Mouse (Mus musculus) monocyte, adult 5-6 weeks (primary cell): Measurements from ENCODE around the gene Jag2. TPM values are rescaled to one million over a fixed set of nuclear protein-coding genes. Genes with fewer than 3 reads are reported as not detected.
A peak's percentile ranks its signal among the peaks of the same experiment; 100 is the strongest.

Experiments
- ATAC-seq: fragments of 153-309, 156-312 bp; replicated peaks from 2 replicates; pipeline ENCODE4 v1.8.0; 2017; ENCODE audit warnings: mild to moderate bottlenecking; ENCODE audit not compliant: low TSS enrichment, insufficient number of reproducible peaks, severe bottlenecking, poor library complexity, low FRiP score
- total RNA-seq: library from RNA; stranded (forward); fragments of 200-1000, 200-491, 200-594 nt; gene quantifications from 3 replicates; pipeline ENCODE4 v1.2.3, GENCODE M21; 2017

The Jag2 gene
- total RNA-seq, 1 experiment from 2014 or later: 3.4 TPM

DNA sequence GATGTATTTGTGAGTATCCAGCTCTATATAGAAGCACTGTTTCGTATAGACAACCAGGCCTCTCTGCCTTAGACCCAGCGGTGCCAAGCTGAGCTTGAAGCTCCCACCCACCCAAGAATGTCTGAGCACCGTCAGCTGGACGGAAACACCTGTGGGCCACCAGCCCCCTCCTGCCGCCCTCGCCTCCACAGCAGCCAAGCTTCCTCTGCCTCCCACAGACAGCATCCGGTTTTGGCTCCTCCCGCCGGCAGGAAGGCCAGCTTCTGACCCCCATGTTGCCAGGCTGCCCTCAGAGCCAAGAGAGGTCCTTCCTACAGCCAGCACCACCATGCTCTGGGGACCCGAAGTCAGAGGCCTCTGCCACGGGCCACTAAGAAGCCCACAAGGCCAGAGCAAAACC, 15.0 kb downstream of the Jag2 start:
- ATAC-seq: no peak

DNA sequence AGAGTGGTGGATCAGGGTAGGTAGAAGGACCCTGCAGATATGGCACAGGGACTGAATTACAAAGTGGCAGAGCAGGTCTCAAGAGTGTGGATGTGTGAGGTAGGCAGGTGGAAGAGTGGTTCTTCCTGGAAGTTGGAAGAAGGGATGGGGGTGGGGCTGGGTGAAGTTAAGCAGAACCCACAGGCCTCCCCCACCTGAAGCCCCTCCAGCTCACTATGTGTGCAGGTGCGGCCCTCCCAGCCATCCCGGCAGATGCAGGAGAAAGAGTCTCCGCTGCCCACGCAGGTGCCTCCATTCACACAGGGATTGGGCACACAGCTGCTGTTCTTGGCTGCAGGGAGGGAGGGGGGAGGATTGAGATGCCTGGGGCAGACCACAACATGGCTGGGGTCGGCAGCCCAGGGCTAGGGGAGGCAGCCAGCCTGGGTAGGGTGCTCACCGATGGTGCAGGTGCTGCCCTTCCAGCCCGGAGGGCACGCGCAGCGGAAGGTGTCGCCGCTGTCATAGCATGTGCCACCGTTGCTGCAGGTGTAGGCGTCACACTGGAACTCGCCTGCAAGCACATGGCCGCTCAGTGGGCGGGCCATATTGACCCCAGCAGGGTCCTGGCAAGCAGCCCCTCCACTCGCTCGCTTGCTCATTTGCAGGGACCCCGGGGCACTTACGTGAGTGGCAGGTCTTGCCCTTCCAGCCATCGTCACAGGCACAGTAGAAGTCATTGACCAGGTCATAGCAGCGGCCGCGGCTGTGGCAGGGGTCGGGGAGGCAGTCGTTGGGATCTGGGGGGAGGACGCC, 16.4 kb downstream of the Jag2 start:
- ATAC-seq: no peak

DNA sequence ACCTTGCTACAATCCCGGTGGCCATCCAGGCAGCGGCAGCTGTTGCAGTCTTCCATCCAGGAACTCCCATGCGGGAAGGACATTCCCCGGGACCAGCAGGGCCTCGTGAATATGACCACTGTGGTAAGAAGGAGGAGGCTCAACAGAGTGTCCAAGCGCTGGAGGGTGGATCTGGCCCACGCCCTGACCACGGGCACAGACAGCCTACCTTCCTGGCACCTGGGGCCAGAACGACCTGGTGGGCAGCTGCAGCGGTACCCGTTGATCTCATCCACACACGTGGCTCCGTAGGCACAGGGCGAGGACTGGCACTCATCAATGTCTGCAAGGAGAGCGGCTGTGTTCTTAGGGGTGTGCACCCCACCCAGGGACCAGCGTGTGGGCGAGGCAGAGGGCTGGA, 17.9 kb downstream of the Jag2 start:
- ATAC-seq: no peak

DNA sequence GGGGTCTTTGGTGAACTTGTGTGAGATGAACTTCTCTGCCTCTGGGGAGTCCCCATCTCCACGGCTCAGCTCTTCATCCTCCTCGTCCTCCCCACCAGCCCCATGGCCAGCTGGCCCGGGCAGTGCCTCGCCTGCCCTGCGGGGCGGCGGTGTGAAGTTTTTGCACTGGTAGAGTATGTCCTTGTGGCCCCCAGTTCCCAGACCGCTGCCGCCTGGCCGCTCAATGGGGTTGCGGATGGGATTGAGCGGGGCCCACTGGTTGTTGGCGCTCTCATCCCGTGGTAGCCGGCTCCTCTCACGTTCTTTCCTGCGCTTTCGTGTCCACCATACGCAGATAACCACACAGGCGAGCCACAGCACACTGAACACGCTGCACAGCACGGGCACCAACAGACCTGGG, 20.6 kb downstream of the Jag2 start:
- no peak for ATAC-seq

DNA sequence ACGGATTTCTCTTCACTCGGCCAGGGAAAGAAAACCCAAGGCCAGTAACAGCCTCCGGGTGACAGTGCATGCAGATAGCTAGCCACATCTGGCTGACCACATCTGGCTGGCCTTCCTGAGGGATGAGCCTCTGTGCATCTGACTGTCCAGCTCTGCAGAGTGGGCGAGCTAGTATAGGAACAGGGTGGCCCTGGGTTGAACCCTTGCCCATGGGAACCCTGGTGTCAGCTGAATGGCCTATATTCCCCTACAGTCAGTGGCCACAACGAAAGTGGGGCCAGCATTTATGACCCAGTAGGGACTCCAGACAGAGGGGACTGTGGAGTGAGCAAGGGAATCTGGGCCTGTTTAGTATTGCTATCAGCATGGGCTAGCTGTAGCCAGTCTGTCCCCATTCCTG, 24.6 kb downstream of the Jag2 start:
- no peak for ATAC-seq

DNA sequence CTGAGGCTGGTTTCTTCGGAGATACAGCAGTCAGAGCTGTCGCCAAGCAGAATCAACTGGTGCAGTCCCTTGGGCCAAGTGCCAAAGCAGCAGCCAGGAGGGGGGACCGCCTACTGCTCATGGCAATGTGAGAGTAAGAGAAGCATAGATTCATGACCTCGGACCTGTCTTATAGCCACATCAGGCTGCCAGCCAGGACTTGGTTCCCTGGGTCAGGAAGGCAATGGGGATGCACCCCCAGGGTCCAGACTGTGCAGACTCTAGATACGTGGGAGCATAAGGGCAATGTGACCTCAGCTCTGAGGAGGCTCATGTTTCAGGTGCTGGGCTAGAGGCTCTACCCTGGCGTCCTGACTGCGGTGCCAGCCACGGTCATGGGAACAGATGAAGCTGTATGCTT, 25.6 kb downstream of the Jag2 start:
- no peak for ATAC-seq

DNA sequence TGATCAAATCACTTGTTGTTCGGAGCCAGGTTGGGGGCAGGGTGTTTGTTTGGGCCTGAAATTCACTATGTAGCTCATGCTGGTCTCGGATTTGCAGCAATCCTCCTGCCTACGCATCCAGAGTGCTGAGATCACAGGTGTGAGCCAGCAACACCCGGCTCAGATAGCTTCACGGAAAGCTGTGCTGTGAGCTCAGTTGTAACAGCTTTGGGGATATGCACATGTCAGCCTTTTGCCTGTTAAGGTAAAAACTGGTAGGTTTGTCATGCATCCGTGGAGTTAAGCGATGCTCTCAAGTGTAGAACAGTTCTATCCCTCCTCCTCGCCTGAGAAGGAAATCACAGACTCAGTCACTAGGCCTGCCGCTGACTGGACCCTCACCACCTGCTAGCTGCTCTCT, 28.9 kb downstream of the Jag2 start:
- no peak for ATAC-seq

DNA sequence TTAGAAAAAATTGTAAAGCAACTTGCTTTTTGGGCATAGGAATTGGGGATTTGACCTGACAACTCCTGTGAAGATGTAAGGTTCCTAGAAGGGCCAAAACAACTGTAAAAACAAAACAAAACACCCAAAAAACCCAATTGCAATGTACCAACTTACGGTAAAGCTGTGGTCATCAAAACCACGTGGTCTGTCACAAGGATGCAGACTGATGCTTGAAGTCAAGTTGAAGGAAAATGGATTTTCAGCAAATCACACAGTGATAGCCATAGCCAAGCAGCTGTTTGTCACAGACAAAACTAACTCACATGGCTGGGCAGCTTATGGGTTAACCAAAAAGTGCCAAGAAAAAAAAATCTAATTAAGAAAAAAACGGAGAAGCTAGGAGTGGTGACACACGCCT, 30.6 kb downstream of the Jag2 start:
- ATAC-seq: no peak

DNA sequence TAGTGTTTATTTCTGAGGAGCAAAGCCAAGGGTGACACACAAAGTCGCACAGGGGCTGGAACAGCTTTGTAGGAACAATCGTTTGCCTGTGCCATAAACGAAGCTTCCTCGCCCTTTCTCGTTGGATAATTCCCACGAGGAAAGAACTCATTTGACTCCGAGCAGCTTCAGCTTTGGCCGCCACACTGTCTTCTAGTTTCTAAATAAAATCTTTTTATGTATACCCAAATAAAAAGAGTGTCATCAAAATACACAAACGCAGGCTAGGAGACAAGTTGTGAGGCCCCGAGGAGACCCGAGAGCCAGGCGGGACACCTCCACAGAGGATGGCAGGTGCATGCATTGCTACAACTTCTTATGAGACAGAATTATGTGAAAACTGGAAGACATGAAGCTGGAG, 31.2 kb downstream of the Jag2 start:
- ATAC-seq: no peak

DNA sequence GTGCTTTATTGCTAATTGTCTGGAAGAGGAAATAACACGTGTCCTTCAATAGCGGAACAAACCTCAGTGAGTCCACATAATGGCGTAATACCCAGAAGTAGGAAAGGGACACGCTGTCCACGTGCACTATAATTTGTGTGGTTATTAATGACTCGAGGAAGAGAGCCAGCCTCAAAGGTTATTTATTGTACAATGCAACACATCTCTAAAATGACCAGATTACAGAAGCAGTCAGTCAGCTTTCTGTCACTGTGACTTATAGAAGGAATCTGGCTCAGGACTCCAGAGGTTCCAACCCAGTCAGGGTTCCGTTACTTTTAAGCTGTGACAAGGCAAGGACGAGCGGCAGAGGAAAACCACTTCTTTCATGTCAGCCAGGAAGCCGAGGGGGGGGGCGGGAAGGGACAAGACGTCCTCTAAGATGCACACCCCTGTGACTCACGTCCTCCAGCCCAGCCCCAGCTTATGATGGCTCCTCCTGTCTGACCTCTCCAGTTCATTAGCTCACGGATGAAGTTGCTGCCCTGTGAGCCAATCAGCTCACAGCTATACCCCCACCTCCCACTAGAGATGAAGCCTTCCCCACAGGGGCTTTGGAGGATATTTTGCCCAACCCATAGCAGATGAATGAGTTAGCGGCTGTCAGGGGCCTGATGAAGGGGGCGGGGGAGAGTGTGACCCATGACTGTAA, 31.9 kb downstream of the Jag2 start:
- ATAC-seq: peak; percentile 82

DNA sequence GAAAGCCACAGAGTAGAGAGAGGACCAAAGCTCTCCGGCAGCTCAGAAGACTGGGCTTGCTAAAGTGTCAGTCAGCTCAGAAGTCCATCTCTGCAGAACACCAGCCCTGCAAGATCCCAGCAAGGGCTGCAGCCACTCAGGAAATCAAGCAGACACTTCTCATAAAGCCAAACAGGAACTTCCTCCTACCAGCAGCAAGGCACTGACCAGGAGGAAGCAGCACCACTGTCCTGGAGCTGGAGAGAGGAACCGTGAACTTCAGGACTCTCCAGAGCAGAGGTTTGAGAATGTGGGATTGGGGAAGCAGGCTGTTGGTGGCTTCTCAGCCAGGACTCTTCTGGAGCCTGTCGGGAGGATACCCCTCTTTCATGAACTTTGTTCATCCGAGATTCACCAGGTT, 34.6 kb downstream of the Jag2 start:
- peak; percentile 41; the same call in 1 of the 2 replicates for ATAC-seq

DNA sequence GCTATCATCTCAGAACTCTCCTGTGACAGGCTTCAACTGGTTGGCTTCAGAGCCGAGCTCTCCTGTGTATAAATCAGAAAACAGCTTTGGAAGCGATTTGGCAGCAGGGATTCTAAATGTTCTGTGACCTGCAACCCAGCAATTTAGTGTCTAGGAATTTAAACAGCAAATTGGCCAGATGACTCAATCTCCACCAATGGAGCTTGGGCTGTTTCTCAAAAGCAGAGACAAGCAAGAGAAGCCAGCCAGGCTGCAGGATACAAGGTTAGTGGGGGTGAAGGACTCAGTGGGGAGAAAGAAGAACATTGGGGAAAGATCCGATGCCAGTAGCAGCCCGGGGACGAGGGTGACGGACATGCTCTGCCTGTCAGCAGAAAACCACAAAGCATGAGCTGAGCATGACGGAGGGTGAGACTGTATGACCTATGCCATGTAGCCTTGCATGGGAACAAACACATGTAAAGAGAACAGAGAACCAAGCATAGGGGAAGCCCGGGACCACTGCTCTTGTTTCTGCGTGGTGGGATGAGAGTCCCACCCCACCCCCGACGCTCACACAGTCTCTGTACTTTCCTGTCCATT, 35.2 kb downstream of the Jag2 start:
- no peak for ATAC-seq

DNA sequence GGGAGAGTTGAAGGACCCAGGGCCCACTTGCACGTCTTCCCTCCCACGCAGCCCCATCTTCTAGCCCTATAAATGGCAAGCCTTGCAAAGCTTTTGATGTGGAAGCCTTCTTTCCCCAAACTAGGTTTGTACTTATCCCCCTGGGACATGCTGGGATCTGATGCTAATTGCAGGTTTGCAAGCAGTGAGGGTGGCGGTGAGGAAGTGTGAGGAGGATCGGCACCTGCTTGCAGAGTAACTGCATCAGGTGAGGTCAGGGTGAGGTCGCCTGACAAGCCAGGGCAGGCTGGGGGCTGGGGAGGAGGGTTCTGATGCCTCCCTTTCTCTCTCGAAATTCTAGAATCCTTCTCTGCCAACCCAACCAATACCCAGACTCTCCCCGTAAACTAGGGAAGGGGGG, 44.1 kb downstream of the Jag2 start:
- ATAC-seq: no peak

DNA sequence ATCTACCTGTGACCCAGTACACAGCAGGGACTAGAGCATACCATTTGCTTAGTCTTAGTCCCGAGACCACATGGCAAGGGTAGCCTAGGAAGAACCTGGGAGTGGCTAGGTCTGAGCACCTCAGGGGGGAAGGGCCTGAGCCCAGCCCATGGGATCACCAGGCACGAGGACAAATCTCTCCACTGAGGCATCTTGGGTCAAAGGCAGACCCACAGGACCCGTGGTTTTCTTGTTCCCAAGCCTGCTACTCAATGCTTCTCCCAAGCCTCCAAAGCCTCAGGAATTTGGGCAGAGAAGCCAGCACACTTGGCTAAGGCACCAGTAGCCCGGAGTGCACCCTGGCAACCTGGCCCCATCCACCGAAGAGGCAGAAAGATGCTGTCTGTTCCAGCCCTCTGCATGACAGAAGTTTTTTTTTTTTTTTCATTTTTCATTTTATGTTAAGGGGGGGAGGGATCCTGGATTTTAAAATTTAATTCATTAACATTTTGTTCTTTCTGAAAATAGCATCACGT, 48.2 kb downstream of the Jag2 start:
- no peak for ATAC-seq

DNA sequence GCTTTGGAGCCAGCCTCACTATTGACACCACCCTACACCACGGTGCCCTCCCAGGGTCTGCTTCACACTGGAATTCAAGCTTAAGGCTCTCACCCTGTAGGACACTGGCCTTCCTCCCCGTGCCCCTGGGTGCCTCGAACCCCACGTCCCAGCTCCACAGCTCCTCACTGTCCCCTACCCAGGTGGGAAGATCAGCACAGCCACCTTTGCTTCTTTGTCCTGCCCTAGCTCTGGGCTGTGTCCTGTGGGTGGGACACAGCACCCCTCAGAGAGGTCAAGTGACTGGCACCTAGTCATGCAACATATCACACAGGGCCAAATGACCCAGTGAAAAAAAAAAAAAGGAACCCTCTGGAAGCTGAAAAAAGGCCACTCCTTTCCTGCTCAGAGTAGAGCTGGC, 48.9 kb downstream of the Jag2 start:
- no peak for ATAC-seq

DNA sequence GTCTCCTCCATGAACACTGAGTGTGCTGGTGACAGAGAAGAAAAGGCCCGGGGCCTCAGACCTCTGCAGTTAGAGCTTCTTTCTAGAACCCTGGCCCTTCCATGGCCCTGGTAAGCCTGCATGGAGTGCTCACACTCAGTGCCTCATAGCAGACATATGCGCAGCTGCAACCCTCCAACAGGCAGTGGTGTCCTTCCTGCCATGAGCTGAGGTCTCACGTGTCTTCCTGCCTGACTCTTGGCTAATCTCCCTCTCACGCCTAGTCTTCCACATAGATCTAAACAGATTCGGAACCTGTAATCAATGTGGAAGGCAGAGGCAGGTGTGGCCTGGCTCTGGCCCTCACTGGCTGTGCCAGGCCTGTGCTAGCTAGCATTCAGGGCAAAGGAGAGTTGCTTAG, 49.8 kb downstream of the Jag2 start:
- ATAC-seq: no peak

DNA sequence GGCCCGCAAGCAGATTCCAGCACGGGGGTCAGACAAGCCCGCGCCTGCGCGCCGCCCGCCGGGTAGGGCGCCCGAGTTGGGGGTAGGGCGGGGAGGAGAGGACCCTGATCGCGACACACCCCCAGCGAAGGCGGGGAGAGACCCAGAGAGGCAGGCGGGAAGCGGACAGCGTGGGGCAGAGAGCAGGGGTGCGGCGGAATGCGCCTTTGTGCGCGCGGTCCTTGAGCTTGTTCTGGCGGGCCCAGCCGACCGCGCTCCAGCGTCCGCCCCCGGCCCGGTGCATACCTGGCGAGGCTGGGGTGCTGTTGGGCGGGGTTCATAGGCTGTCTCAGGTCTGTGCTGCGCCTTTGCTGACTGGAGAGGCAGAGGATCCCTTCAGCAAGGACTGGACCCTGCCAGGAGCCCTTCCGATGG, 52.0 kb downstream of the Jag2 start:
- ATAC-seq: no peak

DNA sequence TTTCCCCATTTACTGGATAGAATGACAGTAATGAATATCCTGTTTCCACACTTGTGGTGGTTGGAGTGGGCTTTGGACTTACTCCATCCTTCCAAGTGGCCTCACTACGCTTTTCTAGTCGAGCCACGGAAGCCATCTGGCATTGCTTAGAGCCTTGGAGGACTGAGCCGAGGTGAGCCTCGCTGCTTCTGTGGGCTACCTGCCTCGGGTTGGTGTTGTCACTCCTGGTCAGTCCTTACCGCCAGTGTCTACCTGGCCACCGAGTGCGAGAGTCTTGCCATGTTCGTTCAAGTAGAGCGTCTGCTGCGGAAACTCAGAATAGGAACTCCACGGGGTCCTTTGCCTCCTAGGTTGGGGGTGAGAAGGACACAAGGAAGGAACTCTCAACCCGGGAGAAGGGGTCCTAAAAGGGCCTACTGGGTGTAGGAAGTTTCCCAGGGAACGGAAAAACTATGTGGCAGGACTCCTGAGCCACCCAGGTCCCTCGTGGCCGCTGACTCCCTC, 52.5 kb downstream of the Jag2 start:
- no peak for ATAC-seq

DNA sequence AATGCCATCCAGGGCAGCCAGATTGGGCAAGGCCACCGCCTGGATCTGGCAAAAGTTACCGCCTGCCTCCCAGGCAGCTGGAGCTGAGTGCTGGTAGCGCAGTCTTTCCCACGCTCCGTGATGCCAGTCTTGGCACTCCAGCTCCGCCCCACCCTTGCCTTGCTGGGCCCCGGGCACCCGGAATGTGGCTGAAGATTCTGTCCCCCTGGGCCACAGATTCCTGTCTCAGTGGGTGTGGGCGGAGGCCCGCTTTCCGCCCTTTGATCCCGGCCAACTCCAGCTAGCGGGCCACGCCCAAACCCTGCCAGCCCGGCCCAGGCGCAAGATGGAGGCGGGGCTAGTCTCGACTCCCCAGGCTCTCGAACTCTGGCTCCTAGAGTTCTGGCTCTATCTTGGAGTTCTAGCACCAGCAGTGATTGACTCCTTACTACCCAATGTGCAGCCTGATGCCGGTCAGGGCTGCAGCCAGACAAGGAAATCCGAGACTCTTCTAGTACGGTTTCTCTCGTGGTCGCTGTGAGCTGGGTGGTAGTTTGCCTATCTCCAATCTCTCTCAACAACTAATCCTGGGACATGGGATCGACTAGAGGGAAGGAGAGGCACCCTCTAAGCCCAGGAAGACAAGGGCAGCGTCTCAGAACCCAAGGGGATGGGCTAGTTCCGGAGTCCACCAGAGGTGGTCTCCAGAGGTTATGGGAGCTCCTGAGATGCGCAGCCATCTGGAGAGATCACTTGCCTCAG, 53.1 kb downstream of the Jag2 start:
- no peak for ATAC-seq
